Mouse (Mus musculus) spleen, postnatal 10 days (tissue): ENCODE results near the gene Dxo.
"Not testable (repeated sequence)": the region's sequence is repeated elsewhere in the genome, so short reads cannot be mapped to it uniquely, and the experiment has no call there.

Experiments
- DNase-seq, 2 experiments: peaks; one replicate each; pipeline ENCODE4 v3.0.0; 2021 to 2022; ENCODE audit warnings: low spot score in 2 of 2

Gene Dxo

GRCm38 (mm10) chr17:34836856-34837221 is at the start of gene Dxo, which contains the start of gene Stk19:
Dxo (plus strand) TSS chr17:34837019.
Stk19 (minus strand) TSS chr17:34836945.
- peak; percentile 89 to 96 for DNase-seq

- DNase-seq = no peak
These were observed 41.8 kb upstream of the Dxo start for GRCm38 (mm10) chr17:34795016-34795415.

GRCm38 (mm10) chr17:34795633-34796032 is 41.2 kb upstream of the Dxo start:
- DNase-seq = peak; percentile 29 to 73

GRCm38 (mm10) chr17:34796311-34797140 is 40.3 kb upstream of the Dxo start:
- DNase-seq = no peak

GRCm38 (mm10) chr17:34797211-34797995 is 39.4 kb upstream of the Dxo start:
- DNase-seq = not testable (repeated sequence)

GRCm38 (mm10) chr17:34798071-34798470 is 38.7 kb upstream of the Dxo start:
- not testable (repeated sequence) for DNase-seq

- no peak for DNase-seq
These were observed 37.8 kb upstream of the Dxo start for GRCm38 (mm10) chr17:34798866-34799530.

GRCm38 (mm10) chr17:34799531-34799925 is 37.3 kb upstream of the Dxo start:
- no peak for DNase-seq

- not testable (repeated sequence) for DNase-seq
These were observed 36.0 kb upstream of the Dxo start for GRCm38 (mm10) chr17:34800781-34801305.

GRCm38 (mm10) chr17:34802756-34803155 is 34.1 kb upstream of the Dxo start:
- DNase-seq = not testable (repeated sequence)

GRCm38 (mm10) chr17:34803367-34803766 is 33.5 kb upstream of the Dxo start:
- not testable (repeated sequence) for DNase-seq

GRCm38 (mm10) chr17:34804301-34804700 is 32.5 kb upstream of the Dxo start, which contains the start of gene Cyp21a1:
Cyp21a1 (minus strand) TSS chr17:34804561.
- DNase-seq = not testable (repeated sequence)

- DNase-seq = no peak
These were observed 31.8 kb upstream of the Dxo start for GRCm38 (mm10) chr17:34804871-34805562.

- no peak for DNase-seq
These were observed 29.6 kb upstream of the Dxo start for GRCm38 (mm10) chr17:34807176-34807575.

- peak in 1 of 2 experiments; percentile 8 for DNase-seq
These were observed 28.1 kb upstream of the Dxo start for GRCm38 (mm10) chr17:34808599-34809205.

- not testable (repeated sequence) for DNase-seq
These were observed 26.4 kb upstream of the Dxo start for GRCm38 (mm10) chr17:34810411-34810810.

- not testable (repeated sequence) for DNase-seq
These were observed 26.0 kb upstream of the Dxo start for GRCm38 (mm10) chr17:34810811-34811210.

GRCm38 (mm10) chr17:34811275-34811674 is 25.5 kb upstream of the Dxo start:
- DNase-seq = no peak

GRCm38 (mm10) chr17:34813747-34814146 is 23.1 kb upstream of the Dxo start:
- peak; percentile 46 to 66 for DNase-seq

- no peak for DNase-seq
These were observed 21.9 kb upstream of the Dxo start for GRCm38 (mm10) chr17:34814818-34815370.
